Mouse (Mus musculus): ENCODE measurements at regions not wholly inside any gene's neighbourhood (a gene's known extent, or its start where the extent isn't known, plus 50 kb on each side); places are given as distances from the start of the nearest gene placed in this dataset.
"Not testable (repeated sequence)": the region's sequence is repeated elsewhere in the genome, so short reads cannot be mapped to it uniquely, and the experiment has no call there.

DNA sequence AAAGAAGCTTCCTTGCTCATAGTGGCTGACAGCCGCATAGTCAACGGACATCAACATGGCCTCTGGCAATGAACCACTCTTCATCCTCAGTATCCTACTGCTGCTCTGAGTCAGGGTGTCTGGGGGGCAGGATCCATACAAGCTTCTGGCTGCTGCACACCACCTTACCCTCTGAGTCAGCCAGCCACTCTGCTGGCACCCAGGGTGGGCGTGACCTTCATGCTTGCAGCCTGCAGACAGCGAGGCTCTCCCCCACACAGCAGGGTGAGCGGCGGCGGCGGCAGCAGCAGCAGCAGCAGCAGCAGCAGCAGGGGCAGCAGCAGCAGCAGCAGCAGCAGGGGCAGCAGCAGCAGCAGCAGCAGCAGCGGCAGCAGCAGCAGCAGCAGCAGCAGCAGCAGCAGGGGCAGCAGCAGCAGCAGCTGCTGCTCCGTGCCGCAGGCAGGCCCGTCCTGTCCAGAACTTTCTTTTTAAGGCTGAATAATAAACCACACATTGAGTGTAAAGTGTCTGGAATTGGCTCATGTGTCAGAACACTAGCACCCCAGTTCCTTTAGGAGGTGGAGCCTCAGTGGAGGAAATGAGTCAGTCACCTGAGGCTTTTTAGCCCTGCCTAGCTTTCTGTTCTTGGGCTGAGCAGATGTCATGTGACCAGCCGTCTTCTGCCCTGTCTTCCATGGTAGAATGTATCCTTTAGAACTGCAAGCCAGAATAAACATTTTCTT is 186.3 kb downstream of the 1810013L24Rik start:
- DNase-seq (ENCODE audit: low spot score in 2 of 2): no peak

DNA sequence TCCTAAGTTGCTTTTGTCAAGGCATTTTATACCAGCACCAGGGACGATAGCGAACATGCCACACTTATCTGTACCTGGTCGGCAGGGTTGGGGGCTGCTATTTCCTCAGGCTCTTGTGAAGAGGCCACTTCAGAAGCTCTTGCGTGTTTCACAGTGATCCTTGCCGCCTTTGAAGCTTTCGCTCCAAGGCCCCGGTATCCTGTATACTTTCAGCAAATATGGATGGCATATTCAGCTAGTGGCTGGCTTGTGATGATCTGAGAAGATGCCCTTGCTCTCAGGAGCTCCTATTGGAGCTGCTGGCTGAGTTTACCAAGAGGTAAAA is 186.8 kb downstream of the 1810013L24Rik start:
- no peak for DNase-seq (ENCODE audit: low spot score in 2 of 2)

DNA sequence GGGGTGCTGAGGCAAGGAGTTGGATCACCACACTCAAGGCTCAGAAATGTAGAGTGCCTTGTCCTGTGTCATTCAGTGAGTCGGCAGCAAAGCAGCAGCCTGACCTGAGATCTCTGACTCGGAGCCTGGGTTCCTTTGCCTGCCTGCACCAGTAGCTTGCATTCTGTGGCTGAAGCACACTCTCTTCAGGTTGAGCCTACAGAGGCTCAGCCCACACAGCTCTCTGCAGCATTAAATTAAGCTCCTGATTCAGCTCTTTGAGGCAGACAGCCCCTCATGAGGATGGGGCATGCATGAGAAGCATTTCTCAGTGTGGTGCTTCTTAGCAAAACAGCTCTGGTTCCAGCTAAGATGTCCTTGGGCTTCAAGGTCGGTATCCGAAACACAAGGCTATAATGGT is 200.8 kb downstream of the 1810013L24Rik start:
- DNase-seq (ENCODE audit: low spot score in 2 of 2): no peak

DNA sequence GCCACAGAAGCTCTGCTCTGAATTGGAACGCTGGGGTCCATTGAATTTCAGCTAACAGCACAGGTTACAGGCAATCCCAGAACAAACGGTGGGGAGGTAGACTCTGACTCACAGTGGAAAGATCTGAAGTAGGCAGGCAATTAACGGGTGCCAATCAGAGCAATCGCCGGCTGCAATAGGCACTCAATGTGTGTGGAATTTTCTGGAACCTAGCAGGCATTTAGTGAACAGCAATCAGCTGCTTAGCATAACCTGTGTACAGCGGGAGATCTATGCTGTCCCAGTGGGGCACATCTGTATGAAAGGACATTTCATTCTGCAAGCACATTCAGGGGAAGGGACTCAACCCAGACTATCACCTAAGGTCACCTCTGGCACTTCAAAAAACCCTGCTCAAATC is 213.4 kb downstream of the 1810013L24Rik start:
- DNase-seq (ENCODE audit: low spot score in 2 of 2): no peak

DNA sequence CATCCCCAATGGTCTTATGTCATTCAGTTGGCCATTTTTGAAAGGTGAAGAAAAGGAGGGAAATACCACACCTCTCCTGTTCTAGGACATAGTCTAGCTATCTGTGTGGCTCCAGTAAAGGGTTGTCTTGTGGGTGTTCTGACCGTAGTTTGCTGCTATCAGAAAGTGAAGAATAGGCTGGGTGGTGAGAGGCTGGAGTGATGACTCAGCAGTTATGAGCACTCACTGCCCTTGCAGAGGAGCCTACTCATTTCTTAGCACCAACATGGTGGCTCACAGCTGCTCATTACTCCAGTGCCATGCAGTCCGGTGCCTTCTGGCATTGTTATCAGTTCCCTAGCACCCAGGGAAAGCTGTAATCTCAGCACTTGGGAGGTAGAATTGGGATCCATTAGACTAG is 217.0 kb downstream of the 1810013L24Rik start:
- no peak for DNase-seq (ENCODE audit: low spot score in 2 of 2)

DNA sequence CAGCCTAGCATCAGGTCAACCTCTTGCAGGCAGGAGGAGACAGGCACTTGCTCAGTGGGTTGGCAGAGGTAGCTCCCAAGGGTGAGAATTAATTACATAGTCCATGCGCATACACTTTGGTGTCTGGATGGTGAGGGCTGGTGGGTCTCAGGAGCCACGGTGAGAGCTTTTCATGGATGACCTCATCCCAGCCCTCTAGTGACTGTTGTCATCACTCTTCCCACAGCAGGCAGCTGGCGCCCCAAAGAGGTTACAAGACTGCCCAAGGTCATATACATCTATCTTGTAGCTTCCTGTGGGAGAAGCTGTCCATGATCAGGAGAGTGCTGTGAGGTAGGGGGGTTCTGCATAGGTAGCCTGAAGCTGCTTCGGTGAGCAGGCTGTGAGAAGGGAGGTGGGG is 224.5 kb downstream of the 1810013L24Rik start:
- DNase-seq (ENCODE audit: low spot score in 2 of 2): no peak

DNA sequence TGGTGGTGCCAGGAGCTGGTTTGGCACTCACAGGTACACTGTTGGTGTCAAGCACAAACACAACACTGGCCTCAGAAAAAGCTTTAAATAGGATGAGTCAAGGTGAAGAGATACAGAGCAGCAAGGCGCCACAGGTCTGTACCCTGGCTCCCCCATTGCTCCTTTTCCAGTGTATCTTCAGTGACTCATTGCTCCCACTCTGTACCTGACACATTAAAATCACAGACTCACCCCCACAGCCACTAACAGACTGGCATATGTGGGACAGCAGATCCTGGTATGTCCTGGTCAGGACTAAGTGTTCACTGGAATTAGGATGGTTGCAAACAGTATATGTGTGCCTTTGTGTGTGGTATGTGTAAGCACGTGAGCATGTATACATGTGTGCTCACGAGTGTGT is 226.5 kb downstream of the 1810013L24Rik start:
- DNase-seq (ENCODE audit: low spot score in 2 of 2): no peak

DNA sequence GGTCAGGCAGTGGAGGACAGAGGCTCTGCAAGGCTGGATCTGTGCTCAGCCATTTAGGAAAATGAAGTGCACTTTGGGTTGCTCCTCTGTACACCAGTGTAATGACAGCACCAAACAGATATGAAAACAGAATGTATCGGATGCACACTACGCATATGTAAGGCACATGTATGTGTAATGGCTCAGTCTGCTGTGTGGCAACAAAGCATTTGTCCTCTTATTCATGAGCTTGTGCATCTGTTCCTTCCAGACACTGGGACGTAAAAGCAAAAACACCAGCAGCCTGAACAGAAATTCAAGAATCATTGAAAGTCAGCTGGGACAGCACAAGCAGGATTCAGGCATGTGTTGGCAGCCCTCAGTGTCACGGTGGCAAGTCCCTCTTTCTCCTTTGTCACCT is 241.6 kb downstream of the 1810013L24Rik start:
- DNase-seq (ENCODE audit: low spot score in 2 of 2): no peak

DNA sequence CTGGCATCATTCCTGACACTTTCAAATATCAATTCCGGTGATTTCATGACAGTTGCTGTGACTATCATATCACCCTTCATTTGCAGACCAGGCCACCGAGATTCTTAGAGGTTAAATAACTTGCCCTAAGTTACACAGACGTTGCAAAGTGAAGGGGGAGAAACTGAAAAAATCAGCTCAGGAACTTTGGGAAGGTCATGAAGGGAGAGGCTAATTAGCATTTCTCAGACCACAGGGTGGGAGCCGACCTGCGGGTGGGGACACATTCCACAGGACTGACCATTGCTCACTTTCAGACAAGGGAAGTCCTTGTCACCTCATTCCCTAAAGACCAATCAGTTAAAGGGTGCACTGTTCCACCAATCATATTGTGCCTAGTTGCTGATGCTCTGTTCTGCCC is 242.1 kb downstream of the 1810013L24Rik start:
- DNase-seq (ENCODE audit: low spot score in 2 of 2): not testable (repeated sequence)

DNA sequence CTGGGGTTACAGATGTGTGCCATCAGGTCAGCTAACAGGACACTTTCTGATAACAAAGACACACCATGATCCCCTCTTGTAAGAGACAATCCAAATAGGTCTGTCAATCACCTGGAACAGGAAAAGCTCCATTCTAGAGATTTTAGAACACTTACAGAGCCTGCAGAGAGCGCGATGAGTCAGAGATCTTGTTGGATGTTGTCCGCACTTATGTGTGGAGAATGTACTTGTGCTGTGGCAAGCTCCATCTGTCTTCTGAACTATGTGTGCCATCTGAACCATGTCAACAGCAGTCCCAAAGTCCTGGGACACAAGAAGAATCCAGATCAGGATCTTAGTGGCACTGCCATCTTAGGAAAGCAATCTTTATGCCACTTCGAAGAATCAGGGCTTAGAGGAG is 244.4 kb downstream of the 1810013L24Rik start:
- no peak for DNase-seq (ENCODE audit: low spot score in 2 of 2)

DNA sequence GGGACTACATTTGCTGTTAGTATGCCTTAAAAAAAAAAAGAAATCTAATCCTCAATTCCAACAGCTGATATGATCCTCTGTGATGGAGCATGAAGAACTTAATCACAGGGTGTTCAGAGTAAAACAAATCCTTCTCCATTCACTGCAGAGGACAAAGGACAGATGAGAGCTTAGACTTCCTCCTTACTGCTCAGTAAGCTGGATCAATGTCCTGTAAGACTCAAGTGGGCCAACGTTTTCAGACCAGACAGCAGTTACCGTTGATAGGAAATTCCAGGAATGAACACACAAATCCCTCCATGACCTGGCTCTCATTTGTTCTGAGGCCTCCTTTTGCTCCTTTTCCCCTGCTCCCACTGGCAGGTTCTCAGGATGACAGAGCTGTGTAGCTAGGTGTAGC is 247.6 kb downstream of the 1810013L24Rik start:
- no peak for DNase-seq (ENCODE audit: low spot score in 2 of 2)

DNA sequence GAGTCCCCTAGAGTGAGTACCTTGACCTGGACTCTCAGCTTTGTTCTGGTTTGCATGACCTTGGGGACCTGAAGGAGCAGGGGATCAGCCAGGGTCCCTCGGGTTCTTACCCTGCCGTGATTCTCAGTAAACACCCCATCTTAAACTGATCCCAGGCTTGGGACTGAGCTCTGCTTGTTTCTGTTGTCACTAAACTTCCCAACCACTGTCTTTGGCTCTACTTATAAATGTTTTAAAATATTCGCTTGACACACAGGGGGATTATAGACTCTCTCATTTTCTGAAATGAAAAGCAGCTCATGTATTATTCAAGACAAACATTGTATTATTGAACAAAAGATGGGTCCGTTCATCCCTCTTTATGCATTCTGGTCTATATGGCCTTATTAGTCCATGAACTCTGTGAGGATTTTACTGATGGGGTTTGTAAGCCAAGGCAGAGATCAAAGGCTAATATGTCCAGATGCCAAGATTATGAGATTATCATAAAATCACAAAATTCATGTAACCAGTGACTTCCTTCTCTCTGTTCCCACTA is 248.6 kb downstream of the 1810013L24Rik start:
- DNase-seq (ENCODE audit: low spot score in 2 of 2): no peak

DNA sequence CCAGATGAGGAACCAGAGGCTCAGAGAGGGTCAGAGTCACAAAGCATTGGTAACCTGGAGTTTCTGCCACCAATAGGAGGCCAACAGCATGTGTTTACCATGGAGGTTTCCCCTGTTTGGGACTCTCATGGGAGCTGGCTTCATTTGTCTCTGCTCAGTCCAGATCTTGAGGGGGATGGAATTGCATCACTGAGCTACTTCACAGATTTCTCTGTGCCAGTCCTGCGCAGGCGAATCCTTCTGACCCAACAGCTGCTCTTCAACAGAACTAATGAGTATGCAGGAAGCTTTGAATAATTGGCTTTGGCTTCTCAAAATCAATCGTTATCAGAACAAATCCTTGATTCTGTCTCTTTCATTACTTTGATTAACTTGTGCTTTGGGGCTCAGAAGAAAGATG is 253.1 kb downstream of the 1810013L24Rik start:
- DNase-seq (ENCODE audit: low spot score in 2 of 2): no peak

DNA sequence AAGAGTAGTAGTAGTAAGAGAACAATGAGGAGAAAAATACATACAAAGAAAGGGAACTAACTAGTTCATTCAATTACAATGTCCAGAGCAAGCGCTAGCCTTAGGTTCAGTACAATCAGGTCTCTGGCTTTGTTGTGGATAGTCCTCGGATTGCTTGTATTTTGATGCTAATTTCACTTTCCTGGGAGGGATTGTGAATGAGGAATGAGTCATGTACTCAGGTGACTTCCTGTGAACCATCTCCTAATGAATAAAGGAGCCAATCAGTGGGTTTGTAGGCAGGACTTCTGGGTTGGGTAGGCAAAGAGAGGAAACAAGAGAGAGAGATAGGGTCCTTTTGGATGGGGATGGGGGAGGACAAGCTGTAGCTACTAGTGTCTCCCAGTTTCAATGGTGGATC is 253.8 kb downstream of the 1810013L24Rik start:
- DNase-seq (ENCODE audit: low spot score in 2 of 2): no peak

DNA sequence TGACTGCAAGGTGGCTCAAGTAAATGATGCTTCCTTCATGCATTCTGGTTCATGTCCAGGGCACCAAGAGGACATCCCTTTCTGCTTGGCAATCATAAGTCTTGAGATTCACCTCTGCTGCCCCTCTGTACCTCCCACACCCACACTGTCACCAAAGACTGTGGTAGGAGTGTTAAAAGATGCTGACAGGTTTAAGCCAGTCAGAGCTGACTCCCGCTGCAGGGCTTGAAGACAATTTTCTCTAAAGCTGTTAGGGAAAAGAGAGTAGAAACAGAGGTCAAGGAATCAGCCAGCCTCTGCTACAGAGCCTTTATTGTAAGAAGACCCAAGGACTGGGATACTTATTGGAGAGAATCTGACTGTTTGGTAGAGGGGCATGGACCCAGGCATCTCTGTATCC is 254.7 kb downstream of the 1810013L24Rik start:
- DNase-seq (ENCODE audit: low spot score in 2 of 2): no peak

DNA sequence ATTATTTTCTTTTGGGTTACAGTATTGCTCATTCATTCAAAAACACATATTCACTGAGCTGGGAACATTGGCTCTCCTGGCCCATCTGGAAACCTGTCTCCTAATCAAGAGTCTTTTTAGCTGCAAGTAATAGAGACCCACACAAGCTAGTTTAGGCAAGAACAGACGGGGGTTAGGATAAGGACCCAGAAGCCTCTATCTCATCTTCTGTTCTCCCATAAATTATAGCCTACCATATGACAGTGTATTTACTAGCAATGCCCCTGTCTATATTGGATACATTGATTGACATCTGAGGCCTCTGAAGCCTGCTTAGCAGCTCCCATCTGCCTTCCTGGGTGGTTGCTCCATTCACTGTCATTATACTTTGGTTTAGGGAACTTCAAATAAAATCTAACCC is 255.2 kb downstream of the 1810013L24Rik start:
- DNase-seq (ENCODE audit: low spot score in 2 of 2): no peak

DNA sequence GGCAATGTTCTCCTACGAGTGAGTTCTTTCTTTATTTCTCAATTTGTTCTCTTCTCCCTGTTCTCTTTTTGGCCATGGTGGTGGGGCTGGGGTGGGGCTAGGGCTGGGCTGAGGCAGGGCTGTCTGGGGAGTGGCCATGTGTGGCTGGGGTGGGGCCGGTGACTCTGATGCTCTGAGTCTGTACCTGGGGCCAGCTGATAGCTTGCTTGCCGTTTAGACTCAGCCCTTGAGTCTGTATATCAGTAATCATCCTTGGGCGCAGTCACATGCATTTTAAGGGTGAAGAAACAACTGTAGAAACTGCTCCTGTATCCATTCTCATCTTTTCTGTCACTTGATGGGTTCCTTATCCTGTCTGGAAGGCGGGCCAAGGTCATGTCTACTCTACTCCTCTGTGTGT is 256.1 kb downstream of the 1810013L24Rik start:
- DNase-seq (ENCODE audit: low spot score in 2 of 2): peak in 1 of 2 experiments; percentile 23

DNA sequence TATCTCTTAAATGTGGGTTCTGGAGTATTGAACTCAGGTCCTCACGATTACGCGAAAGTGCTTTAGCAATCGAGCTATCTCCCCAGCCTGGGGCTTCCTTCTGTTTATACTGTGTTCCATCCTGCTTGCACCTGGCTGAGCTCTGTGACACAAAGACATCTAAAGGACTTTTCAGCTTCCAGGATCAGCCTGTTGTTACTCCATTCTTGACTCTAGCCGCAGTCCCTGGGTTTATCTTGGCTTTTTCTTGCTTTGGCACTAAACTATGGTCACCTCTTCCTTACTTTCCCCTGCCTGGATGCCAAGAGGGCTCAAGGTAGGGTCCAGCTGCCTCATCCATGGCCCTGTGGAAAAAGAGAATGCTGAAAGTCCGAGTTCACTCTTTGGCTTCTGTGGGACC is 261.9 kb downstream of the 1810013L24Rik start:
- no peak for DNase-seq (ENCODE audit: low spot score in 2 of 2)

DNA sequence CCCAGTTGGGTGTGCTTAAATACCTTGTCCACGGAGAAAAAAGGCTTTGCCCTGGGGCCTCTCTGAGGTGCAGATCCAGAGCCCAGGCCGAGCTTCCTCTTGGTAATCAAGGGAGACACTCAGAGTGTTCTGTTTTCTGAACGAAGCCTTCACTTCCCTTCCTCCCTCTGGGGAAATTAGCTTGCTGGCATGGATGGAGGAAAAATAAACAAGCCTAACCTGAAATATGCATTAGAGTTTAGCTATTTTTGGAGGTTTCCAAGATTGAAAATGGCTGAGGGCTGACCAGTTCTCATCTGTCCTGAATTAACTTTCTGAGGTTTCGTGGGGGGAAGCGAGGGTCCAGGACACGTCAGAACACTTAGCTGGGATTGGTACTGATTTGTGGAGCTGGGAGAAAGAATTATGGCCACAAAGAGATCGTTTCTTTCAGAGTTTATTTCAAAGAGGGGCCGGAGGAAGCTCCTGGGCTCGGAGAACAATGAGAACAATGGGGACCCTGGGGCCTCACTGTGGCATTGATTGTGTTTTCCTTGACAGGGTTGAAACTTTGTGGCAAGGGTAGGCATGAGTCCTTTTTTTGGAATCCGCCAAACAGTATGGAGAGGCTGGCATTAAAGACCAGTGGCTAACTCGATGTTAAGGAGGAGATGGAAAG is 262.4 kb downstream of the 1810013L24Rik start:
- no peak for DNase-seq (ENCODE audit: low spot score in 2 of 2)

DNA sequence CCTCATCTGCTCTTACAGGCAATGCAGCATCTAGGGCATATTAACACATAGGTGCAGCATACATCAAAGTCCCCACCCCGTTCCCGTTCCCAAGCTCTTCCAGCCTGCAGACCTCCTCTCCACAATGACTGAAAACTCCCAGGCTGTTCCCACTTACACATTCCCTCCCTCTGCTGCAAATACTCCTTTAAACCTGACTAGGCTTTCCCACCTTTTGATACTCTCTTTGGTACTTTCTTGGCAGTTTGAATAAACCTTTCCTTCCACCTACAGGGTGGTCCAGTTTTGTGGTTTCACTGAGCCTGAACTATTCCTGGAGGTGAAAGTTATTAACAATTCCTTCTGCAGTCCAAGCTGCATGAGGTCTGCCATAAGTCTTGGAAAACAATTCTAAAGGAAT is 263.7 kb downstream of the 1810013L24Rik start:
- DNase-seq (ENCODE audit: low spot score in 2 of 2): no peak

DNA sequence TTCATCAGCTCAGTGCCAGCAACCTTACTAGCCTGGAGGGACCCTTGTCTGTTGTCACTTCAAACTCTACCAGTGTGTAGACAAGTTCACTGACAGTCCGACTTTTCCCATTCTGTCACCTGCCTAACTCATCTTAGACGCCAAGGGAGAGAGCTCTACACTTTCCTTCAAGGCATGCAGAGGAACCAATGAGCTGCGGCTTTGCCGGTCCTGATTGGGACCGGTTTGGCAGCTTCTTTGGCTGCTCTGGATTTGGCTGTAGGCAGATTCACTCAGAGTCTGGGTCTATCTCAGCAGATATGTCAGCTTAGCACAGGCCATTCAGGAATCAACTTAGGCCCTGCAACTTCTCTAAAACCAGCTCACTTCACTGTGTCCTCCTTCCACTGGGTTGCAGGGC is 264.3 kb downstream of the 1810013L24Rik start:
- DNase-seq (ENCODE audit: low spot score in 2 of 2): no peak

DNA sequence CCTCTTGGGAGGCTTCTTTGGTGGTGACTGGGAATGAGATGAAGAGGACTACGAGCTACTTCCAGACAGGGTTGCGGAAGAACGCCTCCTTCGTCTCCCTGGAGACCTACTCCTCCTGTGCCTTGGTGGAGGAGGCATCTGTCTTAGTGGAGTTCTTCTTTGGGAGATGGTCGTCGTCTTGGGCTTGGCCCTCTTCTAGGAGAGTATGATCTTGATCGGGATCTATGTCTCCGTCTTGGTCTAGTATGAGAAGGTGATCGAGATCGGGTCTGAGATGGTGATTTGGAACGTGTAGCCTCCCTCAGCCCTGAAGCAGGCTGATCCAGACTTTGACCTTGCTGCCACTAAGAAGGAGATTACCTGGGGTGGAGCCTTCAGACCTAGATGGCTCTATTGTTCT is 276.3 kb downstream of the 1810013L24Rik start:
- DNase-seq (ENCODE audit: low spot score in 2 of 2): no peak

DNA sequence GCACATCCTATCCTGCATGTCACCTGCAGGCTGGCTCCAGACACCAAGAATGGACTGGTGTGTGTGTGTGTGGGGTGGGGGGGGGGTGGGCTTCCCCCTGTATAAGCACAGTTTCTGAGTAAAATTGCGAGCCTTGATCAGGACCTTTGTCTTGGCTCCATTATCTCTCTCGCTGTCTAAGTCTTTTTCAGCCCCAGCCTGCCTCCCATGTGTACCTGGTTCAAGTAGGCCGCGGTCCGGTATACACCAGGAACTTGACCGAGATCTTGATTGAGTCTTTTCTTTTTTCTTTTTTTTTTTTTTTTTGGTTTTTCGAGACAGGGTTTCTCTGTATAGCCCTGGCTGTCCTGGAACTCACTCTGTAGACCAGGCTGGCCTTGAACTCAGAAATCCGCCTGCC is 276.8 kb downstream of the 1810013L24Rik start:
- DNase-seq (ENCODE audit: low spot score in 2 of 2): not testable (repeated sequence)

DNA sequence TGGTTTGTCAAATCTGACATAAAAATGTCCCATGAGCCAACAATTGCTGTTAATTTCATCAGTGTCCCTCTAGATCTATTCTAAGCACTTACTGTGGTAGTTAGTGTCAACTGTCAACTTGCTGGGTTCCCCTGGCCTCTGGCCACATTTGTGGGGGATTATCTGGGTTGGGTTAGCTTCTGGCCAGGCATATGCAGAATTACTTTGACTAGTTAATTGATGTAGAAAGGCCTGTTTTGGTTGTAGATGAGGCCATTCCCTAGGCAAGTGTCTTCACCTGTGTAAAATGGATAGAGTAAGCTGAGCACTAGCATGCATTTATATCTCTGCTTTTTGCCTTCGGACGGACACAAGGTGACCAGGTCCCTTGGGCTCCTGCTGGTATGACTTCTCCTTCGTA is 283.9 kb downstream of the 1810013L24Rik start:
- no peak for DNase-seq (ENCODE audit: low spot score in 2 of 2)
